Mouse (Mus musculus) megakaryocyte, embryonic 14.5 days (primary cell): ENCODE data around the gene Sema6d.

Experiments used
- FLI1 ChIP-seq: IDR thresholded peaks from 2 replicates; pipeline ENCODE4 v1.6.1; 2012; ENCODE audit warnings: low read length, inconsistent platforms, mixed read lengths
- GATA1 ChIP-seq: IDR thresholded peaks from 3 replicates; pipeline ENCODE4 v1.6.1; 2012; ENCODE audit warnings: mixed read lengths, low read length, inconsistent platforms, borderline replicate concordance

DNA sequence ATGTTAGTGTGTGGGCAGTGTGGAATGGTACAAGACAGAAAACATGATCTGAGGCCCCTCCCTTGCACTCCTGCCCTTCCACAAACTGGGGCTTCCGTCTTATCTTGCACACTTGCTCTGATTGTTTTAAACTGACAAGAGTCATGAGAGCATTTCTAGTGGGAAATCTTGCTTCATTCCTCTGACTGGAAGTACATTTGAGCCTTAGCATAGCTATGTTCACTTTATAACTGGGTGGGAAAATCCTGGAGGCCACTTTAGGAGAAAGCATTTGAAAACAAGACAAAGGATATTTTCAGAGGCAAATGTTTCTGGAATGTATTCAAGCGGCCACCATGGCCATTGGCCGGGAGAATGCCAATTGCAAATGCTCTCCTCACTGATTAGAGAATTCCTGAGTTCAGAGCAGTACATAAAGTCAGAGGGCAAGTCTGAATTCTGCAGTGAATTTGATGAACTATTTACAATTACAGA lies 371.6 kb downstream of the Sema6d start:
- no peak for TF ChIP-seq GATA1
- no peak for TF ChIP-seq FLI1
